Mouse (Mus musculus) heart, adult 2 months (tissue): ENCODE data around the gene H2-M10.6.

Experiments
- CTCF ChIP-seq: fragments of 200-600 bp; IDR thresholded peaks from 2 replicates; pipeline ENCODE4 v1.8.1; 2022; ENCODE audit warnings: antibody characterized with exemption, mild to moderate bottlenecking, moderate library complexity
- EP300 ChIP-seq: fragments of 200-500 bp; IDR thresholded peaks from 2 replicates; pipeline ENCODE4 v1.6.1; 2011; ENCODE audit warnings: low read depth, low read length, control low read depth; ENCODE audit not compliant: insufficient read depth
- POLR2A ChIP-seq: fragments of 200-500 bp; IDR thresholded peaks from 2 replicates; pipeline ENCODE4 v1.6.1; 2011; ENCODE audit warnings: mild to moderate bottlenecking, low read depth, low read length, control low read depth; ENCODE audit not compliant: insufficient read depth

DNA sequence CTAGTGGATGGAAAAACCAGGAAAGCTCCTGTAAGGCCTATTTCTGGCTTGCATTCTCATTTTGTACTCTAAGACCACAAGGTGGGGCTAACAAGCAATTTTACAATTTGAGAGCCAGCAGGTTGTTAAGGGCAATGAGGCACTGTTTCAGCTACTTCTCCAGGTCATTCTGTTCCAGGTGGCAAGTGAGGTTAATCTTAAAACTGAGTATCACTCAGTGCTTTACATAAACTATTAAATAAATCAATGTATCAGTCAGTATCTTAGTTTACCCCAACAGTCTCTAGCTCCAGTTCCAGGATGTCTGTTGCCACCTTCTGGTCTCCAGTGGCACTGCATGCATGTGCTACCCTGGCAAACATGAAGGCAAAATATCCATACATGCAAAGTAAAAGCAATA lies 12.0 kb downstream of the H2-M10.6 start:
- TF ChIP-seq CTCF (peak; percentile 87), POLR2A (no peak), EP300 (no peak)
